Mouse (Mus musculus): ENCODE measurements around the gene Svopl.

Gene Svopl

DNA sequence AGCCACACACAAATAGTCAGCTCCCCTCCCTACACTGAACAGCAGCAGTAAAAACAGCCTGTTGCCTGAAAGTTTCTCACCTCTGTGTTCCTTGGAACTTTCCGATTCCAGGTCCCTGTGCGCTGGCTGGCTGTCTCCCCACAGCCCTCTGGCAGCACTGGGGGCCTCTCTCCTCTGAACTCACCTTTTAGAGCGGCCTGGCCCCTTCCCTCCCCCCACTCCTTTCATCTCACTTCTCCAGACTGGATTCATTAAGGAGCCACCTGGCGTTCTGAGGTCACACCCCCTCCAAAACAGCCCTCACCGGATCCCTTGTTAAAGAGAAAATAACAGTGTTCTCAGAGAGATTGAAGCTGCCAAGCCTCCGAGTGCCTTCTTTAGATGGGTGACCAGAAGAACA is at the start of gene Svopl:
TSS of gene Svopl (minus strand) at position 159 of the 400 bp plus-strand sequence.
- DNase-seq (ENCODE audit: low read depth), result no peak

DNA sequence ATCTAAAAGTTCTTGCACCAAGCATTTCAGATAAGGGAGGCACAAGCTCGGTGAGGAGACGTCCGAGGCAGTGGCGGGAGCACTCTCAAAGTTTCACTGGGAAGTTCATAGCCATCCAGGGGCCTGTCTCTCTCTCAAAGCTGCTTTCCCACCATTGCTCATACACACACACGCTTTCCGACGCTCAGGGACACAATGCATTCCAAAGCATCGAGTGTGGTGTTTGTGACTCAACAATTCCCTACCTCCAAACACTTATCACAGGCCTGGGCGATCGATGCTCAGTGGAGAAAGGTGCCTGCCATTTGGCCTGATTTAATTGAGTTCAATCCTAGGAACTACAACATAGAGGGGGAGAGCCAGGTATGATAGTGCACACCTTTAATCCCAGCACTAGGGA is 47.9 kb upstream of the Svopl start:
- DNase-seq (ENCODE audit: low read depth), result no peak

DNA sequence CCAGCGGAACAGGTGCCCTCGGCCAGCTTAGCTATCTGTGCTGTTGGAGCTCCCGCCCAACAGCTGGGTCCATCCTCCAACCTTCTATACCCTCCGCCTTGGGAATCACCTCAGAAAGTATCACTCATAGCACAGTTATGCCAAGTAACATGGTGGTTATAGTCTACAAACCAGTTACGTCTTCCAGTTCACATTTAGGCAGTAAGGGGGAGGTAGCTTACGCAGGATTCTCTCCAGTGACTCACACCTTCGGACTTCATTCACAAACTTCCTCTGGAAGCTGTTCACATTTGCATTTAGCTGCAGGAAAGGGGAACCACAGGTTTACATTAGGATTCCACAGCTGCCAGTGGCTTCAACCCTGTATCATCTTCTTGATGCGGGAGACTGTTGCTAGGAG is 45.7 kb upstream of the Svopl start:
- no peak for DNase-seq (ENCODE audit: low read depth)

DNA sequence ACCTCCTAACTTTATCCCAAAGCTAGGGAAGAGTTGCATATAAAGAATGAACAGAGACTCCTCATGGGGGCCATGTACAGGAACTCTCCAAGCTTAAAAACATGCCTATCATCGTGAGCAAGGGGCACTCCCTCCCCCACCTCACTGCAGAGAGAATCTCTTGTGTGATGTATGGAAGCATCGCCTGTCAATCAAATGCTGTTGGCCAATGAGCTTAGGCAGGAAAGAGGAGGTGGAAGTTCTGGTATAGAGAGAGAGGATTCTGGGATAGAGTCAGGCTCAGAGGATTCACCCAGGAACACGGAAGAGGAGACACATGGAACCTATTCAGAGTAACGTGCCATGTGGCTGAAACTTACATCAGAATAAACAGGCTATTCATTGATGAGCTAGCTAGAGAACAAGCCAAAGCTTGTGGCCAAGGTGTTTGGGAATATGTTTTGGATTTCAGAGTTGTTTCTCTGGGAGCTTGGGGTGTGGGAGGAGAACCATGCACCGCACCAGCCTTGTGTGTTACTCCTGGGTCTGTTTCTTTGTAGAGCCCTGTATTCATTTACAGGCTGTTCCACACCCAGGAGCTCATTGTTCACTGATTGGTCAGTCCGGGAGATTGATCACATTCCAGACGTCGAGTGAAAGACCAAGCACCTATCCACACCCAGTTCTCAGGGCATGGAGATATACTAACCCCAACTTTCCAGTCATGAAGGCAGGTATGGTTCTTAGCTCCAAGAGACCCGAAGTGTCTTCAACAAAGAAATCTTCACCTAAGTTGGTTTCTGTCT is 40.6 kb upstream of the Svopl start:
- no peak for DNase-seq (ENCODE audit: low read depth)

DNA sequence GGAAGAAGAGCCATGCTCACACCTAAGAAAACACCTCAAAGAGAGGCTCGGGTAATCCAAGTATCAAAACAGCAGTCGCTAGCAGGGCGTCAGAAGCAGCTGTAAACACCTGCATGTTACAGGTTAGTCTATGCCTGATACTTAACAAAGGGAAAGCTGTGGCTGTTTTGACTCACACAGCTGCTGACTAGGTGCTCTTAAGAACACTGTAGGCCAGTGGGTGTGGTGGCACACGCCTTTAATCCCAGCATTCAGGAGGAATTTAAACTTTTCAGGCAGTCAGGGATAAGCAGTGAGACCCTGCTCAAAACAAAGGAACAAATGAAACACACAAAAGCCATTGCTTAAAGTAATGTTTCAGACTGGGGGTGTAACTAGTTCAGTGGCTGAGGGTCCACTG is 36.4 kb upstream of the Svopl start:
- no peak for DNase-seq (ENCODE audit: low read depth)

DNA sequence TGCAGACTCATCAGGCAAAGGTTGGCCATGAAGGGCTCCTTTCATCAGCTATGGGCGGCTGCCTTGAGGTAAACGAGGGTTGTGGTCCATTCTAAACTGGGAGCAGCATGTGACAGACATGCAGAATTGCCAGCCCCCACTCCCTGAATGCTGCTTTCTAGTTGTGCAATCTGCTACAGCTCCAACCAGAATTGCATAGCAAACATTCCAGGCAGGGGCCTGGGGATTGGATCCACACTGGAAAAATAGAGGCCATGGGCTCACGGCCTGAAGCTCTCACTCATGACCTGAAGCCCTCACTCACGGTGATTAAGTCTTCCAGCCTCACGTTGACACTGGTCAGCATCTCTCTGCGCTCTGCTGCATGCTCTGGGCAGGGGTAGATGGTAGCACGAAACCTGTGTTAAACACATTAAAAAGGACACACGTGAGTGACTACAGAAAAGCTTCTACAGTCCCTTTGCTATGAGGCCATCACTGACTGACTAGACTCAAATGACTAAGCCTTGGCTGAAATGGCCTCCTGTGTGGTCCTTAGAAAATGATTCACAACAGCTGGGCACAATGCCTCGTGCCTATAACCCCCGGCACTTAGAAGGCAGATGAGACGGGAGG is 35.0 kb upstream of the Svopl start:
- no peak for DNase-seq (ENCODE audit: low read depth)

DNA sequence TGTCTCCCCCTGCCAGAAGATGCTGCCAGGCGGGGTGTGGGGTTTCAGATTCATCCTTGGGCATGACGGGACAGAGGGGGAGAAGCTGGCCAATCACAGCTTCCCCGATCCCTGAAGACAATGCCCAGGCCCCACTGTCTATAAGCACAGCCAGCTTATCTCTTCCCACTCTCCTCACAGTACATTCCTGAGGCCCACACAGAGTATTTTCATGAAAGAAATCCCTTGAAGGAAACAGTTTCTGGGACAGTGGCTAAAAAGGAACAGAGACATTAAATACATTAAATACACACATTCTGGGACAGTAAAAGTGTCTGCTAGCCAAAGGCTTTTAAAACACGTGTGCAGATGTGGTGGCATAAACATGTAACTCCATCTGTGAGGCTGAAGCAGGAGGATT is 33.6 kb upstream of the Svopl start:
- DNase-seq (ENCODE audit: low read depth), result no peak

DNA sequence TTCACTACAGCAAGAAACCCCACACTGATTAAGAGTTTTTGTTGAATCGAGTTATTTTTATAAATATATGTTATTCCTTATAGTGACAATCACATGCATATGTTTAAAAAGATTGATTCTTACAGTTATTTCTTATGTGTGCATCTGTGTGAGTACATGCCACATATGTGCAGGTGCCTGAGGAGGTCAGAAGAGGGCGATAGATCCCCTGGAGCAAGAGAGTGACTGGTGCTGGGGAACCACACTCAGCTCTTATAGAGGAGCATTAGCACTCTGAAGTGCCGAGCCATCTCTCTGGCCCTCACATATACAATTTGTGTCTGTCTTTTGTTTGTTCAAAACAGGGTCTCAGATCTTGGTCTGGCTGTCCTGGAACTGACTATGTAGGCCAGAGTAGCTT is 26.8 kb upstream of the Svopl start:
- DNase-seq (ENCODE audit: low read depth), result no peak

DNA sequence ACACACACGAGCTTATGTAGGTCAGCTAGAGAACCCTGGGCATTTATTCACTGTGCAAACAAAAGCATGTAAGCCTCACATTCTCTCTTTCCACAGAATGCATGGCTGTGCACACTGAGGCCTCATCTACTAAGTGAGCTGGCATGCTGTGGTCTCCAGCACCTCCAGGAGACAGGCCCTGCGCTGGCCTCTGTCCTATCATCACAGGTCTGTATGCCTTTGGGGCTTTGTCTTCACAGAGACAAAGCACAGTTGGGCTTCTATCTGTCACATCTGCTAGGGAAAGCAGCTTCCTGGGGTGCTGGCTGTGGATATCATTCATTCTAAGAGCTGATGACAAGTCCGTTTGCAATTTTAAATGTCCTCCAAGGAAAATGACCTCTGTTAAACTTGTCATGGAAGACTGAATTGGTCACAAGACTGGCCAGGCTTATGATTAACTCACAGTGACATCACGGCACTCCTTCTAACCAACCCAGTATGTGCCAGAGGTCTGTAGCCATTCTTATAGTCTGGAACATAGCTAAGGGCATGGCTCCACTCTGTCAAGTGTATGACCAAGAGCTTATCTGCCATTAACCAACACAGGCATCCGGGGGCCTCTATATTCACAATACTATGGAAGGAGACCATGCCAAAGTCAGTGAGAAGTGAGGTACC is 25.5 kb upstream of the Svopl start:
- DNase-seq (ENCODE audit: low read depth), result no peak

DNA sequence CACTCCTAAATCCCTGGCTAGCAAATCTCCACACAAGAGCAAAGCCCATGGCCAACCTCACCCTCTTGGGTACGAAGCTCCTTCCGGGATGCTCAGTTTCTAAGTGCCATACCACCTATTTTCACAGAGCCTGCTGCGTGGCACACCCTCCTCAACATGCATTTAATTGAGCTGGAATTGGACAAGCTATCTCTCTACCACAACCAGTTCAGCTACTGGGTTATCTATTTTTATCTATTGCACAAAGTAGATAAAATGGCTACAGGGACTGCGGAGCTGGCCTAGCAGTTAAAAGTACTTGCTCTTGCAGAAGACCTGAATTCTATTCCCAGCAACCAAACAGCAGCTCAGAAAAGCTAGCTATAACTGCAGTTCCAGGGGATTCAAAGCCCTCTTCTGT is 24.5 kb upstream of the Svopl start:
- no peak for DNase-seq (ENCODE audit: low read depth)

DNA sequence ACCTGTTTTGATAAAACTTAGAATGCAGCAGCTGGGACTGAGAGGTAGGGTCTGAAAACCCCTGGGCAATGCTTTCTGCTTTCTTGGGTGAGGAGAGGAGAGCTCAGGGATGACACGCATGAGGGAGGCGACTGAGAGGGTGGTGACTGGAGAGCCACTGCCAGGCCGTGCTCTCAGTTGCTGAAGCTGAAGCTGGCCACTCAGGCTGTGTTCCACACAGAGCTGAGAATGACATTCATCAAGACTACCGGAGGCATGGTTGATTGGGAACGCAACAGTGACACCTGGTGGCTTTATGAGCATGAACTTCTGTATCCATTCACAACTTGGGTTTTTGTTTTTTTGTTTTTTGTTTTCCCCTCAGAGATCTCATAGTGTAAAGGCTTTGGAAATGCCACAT is 19.4 kb upstream of the Svopl start:
- DNase-seq (ENCODE audit: low read depth), result peak; percentile 84

DNA sequence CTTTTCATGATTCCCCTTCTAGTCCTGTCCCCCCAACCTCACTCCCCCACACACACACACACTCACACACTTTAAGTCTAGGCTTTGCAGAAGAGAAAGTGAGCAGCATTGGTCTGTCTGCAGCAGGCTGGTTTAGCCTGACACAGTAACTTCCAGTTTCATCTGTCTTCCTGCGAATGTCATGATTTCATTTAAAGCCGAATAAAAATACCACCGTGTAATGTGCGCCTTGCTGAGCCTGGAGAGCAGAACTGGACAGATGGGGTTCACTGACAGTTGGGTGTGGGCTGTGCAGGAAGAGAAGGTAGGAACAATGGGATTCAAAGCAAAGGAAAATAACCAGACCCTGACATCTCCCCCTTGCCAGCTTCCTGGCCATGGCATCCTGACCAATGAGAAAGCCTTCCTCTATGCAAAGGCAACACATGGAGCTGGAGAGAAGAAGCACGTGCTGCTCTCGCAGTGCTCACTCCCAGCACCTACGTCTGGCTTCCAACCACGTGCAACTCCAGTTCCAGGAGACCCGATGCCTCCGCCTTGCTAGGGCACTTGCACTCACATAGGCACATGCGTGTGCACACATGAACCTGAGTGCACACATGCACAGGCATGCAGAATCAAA is 18.8 kb upstream of the Svopl start:
- DNase-seq (ENCODE audit: low read depth), result no peak

DNA sequence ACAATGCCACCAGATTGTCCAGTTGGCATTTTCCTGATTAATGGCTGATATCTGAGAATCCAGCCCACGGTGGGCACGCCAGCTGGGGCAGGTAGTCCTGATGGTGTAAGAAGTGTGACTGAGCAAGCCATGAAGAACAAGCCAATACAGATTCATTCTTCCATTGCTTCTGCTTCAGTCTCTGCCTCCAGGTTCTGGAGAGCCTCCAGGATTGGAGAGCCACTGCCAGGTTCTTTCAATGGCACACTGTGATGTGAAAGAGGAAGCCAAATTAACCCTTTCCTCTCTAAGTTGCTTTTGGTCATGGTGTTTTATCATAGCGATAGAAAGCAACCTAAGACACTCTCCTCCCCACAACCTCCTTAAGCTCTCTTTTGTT is 18.3 kb upstream of the Svopl start:
- DNase-seq (ENCODE audit: low read depth), result no peak

DNA sequence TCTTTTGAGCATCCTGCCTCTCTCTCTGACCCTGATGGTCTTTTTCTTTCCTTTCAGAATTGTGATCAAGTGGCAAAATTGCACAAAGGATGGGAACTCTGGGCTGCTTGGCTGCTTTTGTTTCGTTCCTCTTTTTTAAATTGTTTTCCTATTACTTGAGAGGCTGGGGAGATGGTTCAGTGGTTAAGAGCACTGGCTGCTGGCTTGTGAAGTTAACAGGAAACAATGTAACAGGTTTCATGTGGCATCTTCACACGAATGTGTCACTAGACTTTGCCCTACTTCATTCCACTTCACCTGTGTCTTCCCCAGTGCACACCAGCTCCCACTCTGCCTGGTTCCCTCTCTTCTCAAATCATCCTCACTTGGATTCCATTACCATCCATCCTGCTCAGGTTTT is 17.8 kb upstream of the Svopl start:
- DNase-seq (ENCODE audit: low read depth), result no peak

DNA sequence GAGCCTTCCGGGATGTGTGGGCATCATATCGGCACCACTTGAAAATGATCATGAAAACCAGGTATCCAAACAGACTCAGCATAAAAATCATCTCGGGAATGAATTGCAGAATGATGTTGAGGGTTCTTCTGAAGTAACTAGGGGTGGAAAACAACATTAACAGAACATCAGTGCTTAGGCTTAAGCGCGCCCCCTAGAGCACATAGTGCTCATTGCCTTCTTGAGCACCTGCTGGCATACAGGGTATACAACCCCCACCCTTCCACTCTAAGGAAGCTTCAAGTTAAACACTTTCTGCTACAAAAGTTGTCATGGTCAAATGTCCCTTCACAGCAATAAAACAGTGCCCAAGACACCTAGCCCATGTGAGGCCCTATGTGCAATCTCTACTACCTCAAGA is 12.0 kb upstream of the Svopl start:
- DNase-seq (ENCODE audit: low read depth), result peak; percentile 27

DNA sequence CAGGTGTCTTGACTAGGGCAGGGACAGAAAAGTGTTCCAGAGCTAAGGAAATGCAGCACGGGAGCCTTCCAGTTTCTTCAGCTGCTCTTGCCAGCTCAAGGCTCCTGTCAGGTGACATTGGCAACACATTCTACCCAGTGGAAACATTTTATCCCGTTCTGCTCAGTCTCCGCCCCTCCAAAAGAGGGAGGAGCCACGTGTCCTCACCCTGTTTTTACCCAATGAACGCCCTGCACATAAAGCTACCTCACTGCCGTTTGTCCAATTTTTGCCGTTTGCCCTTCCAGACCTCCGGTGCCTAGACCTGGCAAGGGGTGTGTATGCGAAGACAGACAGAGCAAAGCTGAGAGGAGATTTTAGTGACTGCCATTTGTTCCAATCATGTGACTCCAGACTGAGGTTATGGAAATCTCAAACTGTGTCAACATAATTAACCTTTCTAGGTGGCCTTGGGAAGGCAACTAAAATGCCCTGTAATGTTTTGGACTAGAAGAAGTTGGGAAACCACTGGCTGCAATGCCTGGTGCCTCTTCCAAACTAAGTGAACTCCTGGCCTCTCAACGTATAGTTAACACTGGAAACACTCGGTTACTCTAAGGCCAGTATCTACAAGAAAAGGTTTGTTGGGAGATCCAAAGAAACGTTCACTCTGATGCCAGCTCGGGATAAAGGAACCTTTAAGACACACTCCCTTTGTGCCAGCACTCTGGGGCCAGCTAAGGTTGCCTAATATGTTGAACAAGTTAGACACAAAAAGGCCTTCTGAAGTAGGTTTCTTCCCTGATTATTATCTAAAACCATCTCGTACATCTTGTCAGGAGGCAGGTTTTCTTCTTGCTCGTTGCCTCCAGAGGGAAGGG is 8.9 kb upstream of the Svopl start:
- peak; percentile 30 for DNase-seq (ENCODE audit: low read depth)

DNA sequence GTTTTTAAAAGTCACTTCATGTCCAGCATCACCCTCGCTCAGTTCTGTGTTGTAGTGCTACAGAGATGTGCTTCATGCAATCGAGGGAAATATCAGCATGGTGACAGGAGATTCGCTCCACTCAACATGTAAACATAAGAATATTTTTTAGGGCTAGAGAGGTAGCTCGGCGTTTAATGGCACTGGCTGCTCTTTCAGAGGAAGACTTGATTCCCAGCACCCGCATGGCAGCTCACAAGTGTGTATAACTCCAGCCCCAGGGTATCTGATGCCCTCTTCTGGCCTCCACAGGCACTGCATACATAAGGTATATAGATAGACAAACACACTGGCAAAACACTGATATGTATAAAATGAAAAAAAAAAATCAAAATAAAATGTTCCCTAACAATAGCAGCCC is 2.8 kb upstream of the Svopl start:
- no peak for DNase-seq (ENCODE audit: low read depth)

DNA sequence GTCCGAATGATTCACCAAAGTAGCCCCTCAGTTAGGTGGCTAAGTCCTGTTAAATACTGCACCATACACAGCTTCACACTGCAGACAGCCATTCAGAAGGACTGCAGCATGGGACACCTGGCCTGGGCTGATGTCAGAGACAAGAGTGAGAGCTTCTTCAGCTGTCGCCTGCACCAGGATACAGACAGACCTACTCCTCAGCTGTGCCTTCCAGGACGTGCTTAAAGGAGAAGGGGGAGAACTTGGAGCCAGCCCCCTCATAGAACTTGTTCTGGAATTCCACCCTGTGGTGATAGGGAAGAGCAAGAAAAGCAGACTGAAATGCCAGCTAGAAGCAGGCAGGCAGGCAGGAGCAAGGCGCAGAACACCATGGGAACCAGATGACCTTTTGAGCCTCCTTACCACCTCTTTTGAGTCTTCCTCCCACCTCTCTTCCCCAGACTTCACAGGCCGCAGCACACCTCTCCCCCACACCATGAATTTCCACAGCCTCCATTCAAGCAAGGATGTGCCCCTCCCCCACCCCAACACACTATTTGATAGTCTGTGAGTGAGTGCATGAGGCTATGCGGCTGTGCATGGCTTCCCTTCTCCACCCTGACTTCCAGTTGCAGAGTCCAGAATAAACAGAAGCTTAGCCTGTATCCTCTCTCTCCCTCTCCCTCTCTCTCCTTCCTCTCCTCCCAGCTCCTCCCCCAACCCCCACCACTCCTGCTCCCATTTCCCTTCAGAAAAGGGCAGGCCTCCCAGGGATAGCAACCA is 2.2 kb upstream of the Svopl start:
- peak; percentile 21 for DNase-seq (ENCODE audit: low read depth)

DNA sequence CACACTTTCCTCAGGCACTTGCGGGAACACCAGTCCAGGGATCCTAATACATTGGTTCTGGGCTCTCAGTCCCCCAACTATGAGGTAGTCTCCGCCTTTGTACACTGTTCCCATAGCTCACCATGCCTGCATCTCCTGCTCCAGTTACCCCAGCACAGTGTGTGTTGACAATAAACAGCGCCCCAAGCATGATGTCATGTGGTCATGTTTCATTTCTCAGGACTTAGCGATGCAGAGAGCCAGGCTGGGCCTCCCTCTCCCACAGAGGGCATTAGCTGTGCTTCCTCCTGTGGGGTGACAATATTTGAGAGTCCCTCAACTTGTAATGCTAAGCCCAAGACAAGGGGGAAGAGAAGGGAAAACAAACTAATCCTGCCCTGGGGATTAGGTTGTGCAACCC is 1.2 kb upstream of the Svopl start:
- no peak for DNase-seq (ENCODE audit: low read depth)

DNA sequence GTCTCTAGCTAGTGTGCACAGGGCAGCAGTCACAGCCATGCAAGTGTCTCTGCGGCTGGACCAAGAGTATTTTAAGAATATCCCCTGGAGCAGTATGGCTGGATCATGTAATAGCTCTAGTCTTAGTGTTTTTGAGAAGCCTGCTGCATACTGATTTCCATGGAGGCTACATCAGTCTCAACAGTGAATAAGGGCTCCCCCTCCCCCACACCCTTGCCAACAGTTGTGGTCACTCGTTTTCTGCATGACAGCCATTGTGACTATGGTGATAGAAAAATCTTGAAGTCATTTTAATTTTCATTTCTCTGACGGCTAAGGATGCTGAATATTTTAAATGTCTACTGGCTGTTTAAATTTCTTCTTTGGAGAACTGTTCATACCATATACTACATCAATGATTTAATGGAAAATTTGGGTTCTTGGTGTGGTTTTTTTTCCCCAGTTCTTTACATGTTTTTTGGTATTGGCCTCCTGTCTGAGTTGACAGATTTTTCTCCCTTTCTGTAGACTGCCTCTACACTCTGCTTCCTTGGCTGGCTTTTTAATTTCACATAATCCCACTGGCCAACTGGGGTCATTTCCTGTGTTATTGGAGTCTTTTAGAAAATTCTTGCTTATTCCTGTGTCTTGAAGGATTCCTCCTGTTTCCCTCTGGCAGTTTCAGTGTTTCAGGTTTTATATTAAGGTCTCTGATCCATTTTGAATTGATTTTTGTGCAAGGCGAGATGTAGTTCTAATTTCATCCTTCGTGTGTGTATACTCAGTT is 13.8 kb downstream of the Svopl start:
- DNase-seq (ENCODE audit: low read depth), result no peak

Measured in induced T-regulatory cell, adult 2 months (primary cell).